Mouse (Mus musculus): ENCODE results near the gene Ank2. TPM values are rescaled to one million over a fixed set of nuclear protein-coding genes. Genes with fewer than 3 reads are reported as not detected.

Ank2 gene
- polyA plus RNA-seq, 1 experiment from 2014 or later = 118 TPM

DNA sequence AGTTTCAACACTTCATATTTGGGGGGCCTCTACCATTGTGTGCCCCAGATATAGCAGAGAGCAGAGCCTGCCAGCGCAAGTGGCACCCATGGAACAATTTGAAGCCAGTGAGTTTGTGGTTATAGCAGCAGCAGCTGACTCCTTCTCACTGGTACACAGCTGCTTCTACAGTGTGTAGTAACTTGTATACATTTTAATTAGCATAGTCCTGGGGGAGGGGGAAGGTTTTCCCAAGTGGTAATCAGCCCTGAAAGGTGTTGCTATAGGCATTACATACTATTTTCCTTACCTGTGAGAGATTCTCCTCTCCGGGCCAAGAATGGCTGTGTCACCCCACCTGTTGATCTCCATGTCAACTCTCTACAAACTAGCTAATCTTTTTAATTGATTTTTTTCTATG, 182.4 kb downstream of the Ank2 start:
- H3K4me3 ChIP-seq (ENCODE audit: low read depth, low read length) = no peak overlapping the region
- DNase-seq (ENCODE audit: low spot score) (no peak), ATAC-seq (ENCODE audit: low FRiP score) (no peak)
- 95% methylated on average over 2 of the region's 2 CpGs for WGBS
- no peak overlapping the region for H3K27ac ChIP-seq (ENCODE audit: low read depth, low read length)
- no peak overlapping the region for H3K4me2 ChIP-seq (replicated peaks; ENCODE audit: low read depth, low read length)
- no peaks in the 10 kb centered on the region for H3K4me1 ChIP-seq (replicated peaks; ENCODE audit: control insufficient read depth, insufficient read depth, low read length)
- no peaks in the 10 kb centered on the region for H3K27me3 ChIP-seq (ENCODE audit: control insufficient read depth, insufficient read depth, low read length)
- no peaks in the 10 kb centered on the region for H3K36me3 ChIP-seq (ENCODE audit: control insufficient read depth, insufficient read depth, low read length)
- no peaks in the 10 kb centered on the region for H3K9me3 ChIP-seq (ENCODE audit: control insufficient read depth, low read length)
- no peak overlapping the region for H3K9ac ChIP-seq (ENCODE audit: low read depth, low read length)

DNA sequence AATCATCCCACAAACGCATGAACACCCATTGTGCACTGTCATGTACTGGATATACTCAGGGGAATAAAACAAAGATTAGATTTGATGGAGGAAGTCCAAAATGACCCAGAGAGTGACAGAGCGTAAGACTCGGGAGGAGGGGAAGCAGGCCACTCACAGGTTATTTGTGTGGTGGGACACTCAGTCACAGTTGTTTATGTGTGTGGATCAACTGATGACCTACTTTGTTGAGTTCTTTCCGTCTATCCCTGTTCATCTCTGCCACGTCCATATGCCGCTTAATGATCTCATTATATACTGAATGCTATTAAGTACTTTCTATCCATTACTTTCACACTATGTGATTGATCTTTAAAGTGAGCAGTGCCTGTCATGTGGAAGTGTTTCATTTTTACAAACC, 187.6 kb downstream of the Ank2 start:
- Histone ChIP-seq H3K27ac (ENCODE audit: low read depth, low read length) (no peak overlapping the region), H3K4me1 (replicated peaks; ENCODE audit: control insufficient read depth, insufficient read depth, low read length) (no peaks in the 10 kb centered on the region), H3K4me2 (replicated peaks; ENCODE audit: low read depth, low read length) (no peak overlapping the region), H3K9ac (ENCODE audit: low read depth, low read length) (no peak overlapping the region), H3K4me3 (ENCODE audit: low read depth, low read length) (no peak overlapping the region), H3K27me3 (ENCODE audit: control insufficient read depth, insufficient read depth, low read length) (no peaks in the 10 kb centered on the region), H3K9me3 (ENCODE audit: control insufficient read depth, low read length) (no peaks in the 10 kb centered on the region), H3K36me3 (ENCODE audit: control insufficient read depth, insufficient read depth, low read length) (no peaks in the 10 kb centered on the region)
- ATAC-seq (ENCODE audit: low FRiP score) (no peak), DNase-seq (ENCODE audit: low spot score) (no peak)
- 76% methylated on average over 6 of the region's 6 CpGs for WGBS

DNA sequence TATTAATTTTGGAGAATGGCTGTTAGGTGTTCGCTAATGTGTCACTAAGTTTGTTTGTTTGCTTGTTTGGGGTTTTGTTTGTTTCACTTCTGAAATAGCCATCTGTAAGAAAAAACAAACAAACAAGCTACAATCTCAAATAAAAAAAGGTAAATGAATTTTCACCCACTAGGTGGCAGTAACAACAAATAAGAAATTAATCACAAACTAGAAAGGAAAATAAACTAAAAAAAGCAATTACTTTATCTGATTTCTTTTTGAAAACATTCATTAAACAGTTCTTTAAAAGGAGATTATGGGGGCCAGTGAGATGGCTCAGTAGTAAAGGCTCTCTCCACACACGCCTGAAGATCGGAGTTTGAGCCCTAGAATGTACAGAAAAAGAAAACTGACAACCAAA, 189.1 kb downstream of the Ank2 start:
- Histone ChIP-seq H3K4me1 (replicated peaks; ENCODE audit: control insufficient read depth, insufficient read depth, low read length) (no peaks in the 10 kb centered on the region), H3K27me3 (ENCODE audit: control insufficient read depth, insufficient read depth, low read length) (no peaks in the 10 kb centered on the region), H3K4me3 (ENCODE audit: low read depth, low read length) (no peak overlapping the region), H3K36me3 (ENCODE audit: control insufficient read depth, insufficient read depth, low read length) (no peaks in the 10 kb centered on the region), H3K9ac (ENCODE audit: low read depth, low read length) (no peak overlapping the region), H3K27ac (ENCODE audit: low read depth, low read length) (no peak overlapping the region), H3K9me3 (ENCODE audit: control insufficient read depth, low read length) (no peaks in the 10 kb centered on the region), H3K4me2 (replicated peaks; ENCODE audit: low read depth, low read length) (no peak overlapping the region)
- DNase-seq (ENCODE audit: low spot score) = peak; percentile 18
- no peak for ATAC-seq (ENCODE audit: low FRiP score)
- WGBS = 86% methylated on average over 3 of the region's 3 CpGs

DNA sequence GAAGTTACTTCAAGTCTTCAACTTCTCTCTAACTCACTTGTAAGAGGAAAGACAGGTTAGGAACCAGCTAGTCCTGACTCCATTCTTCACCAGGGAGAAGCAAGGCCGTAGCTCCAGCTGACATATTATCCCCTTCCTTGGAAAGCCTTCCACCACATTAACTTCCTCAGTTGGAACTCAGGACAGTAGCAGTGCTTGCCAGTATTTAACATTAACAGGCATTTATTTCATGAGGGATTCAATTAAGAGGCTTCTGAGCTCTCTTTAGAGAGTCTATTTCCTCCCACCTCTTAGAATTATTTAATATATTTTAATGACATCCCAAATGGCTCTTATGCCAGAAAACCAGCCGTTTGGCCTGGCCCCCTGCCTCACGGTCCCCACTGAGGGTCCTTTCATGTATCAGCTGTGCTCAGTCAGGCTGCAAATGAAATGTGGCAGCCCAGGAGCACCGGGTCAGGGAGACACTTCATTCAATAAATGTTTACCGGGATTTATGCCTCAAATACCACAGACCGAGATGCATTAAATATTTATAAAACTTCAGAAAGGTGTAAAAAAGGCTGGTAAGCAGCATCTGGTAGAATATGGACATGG, 195.1 kb downstream of the Ank2 start:
- ATAC-seq (ENCODE audit: low FRiP score) = peak; percentile 66; the same call in 1 of the 2 replicates
- peak; percentile 23 for DNase-seq (ENCODE audit: low spot score)

DNA sequence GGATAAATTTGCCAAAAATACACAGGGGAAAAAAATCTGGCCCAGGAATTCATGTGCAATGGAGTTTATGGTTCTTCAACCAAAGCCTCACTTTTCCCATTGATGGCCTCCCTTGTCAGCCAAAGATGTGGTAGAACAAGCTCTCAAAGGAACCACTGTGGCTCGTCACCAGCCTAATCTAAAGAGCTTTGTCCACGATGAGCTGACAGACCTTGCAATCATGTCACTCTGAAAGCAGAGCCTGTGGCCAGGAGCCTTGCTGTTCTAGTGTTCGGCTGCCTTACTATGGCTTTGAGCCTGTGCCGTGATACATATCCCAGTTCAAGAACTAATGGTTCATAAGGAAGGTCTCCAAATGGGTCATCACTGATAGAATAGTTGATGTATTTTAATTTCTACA, 196.1 kb downstream of the Ank2 start:
- 83% methylated on average over 4 of the region's 4 CpGs for WGBS

More for the DNA sequence above, 195.1 kb downstream of the Ank2 start:
- no peak overlapping the region for H3K9ac ChIP-seq (ENCODE audit: low read depth, low read length)
- no peaks in the 10 kb centered on the region for H3K27me3 ChIP-seq (ENCODE audit: control insufficient read depth, insufficient read depth, low read length)
- H3K9me3 ChIP-seq (ENCODE audit: control insufficient read depth, low read length) = no peaks in the 10 kb centered on the region
- H3K4me1 ChIP-seq (replicated peaks; ENCODE audit: control insufficient read depth, insufficient read depth, low read length) = no peaks in the 10 kb centered on the region
- H3K36me3 ChIP-seq (ENCODE audit: control insufficient read depth, insufficient read depth, low read length) = no peaks in the 10 kb centered on the region
- H3K27ac ChIP-seq (ENCODE audit: low read depth, low read length) = 0 out of 2 replicates have a peak overlapping the region, but pooled peaks have one; percentile 53
- H3K4me3 ChIP-seq (ENCODE audit: low read depth, low read length) = no peak overlapping the region
- H3K4me2 ChIP-seq (replicated peaks; ENCODE audit: low read depth, low read length) = no peak overlapping the region
- 42% methylated on average over 6 of the region's 6 CpGs for WGBS

DNA sequence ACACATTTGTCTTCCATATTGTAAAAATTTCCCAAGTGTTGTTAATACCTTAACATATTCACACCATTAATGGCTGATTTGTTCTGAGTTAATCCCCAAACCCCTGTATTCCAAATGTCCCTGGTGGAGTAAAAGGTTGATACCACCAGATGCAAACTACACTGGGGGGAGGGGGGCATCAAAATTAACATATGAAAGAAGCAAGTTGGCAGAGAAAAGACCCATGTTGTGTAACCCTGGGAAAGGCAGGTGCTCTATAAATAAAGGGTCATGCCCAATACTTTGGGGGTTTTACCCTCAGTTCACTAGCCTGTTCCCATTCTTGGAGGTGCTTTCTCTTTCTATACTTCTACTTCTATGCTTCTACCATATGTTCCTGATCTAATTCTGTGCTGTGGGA, 198.4 kb downstream of the Ank2 start:
- DNase-seq (ENCODE audit: low spot score) (no peak), ATAC-seq (ENCODE audit: low FRiP score) (no peak)
- Histone ChIP-seq H3K4me1 (replicated peaks; ENCODE audit: control insufficient read depth, insufficient read depth, low read length) (no peaks in the 10 kb centered on the region), H3K9ac (ENCODE audit: low read depth, low read length) (no peak overlapping the region), H3K4me2 (replicated peaks; ENCODE audit: low read depth, low read length) (no peak overlapping the region), H3K4me3 (ENCODE audit: low read depth, low read length) (no peak overlapping the region), H3K27ac (ENCODE audit: low read depth, low read length) (no peak overlapping the region), H3K36me3 (ENCODE audit: control insufficient read depth, insufficient read depth, low read length) (no peaks in the 10 kb centered on the region), H3K9me3 (ENCODE audit: control insufficient read depth, low read length) (no peaks in the 10 kb centered on the region), H3K27me3 (ENCODE audit: control insufficient read depth, insufficient read depth, low read length) (no peaks in the 10 kb centered on the region)

More for the DNA sequence above, 196.1 kb downstream of the Ank2 start:
- Histone ChIP-seq H3K36me3 (ENCODE audit: control insufficient read depth, insufficient read depth, low read length) (no peaks in the 10 kb centered on the region), H3K4me1 (replicated peaks; ENCODE audit: control insufficient read depth, insufficient read depth, low read length) (no peaks in the 10 kb centered on the region), H3K27ac (ENCODE audit: low read depth, low read length) (no peak overlapping the region), H3K9ac (ENCODE audit: low read depth, low read length) (no peak overlapping the region), H3K4me3 (ENCODE audit: low read depth, low read length) (no peak overlapping the region), H3K27me3 (ENCODE audit: control insufficient read depth, insufficient read depth, low read length) (no peaks in the 10 kb centered on the region), H3K4me2 (replicated peaks; ENCODE audit: low read depth, low read length) (no peak overlapping the region), H3K9me3 (ENCODE audit: control insufficient read depth, low read length) (no peaks in the 10 kb centered on the region)
- DNase-seq (ENCODE audit: low spot score) (no peak), ATAC-seq (ENCODE audit: low FRiP score) (no peak)

DNA sequence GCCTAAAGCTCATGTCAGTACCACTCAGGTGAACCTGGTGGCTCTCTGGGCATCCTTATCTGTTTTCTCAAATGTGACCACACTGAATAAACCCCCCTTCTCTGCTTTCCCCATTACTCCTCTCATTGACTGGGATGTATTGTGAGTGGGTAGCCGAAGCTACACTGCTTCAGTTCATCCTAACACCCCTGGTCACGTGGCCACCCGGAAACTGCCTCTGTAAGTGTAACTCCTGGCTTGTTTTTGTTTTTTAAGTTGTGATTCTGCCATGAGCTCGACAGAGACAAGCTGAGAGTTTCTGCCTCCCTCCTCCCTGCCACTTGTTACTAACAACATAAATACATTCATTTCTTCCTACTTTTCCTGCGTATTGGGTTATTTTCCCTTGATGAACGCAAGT, 203.2 kb downstream of the Ank2 start:
- Histone ChIP-seq H3K27me3 (ENCODE audit: control insufficient read depth, insufficient read depth, low read length) (no peaks in the 10 kb centered on the region), H3K4me3 (ENCODE audit: low read depth, low read length) (no peak overlapping the region), H3K9ac (ENCODE audit: low read depth, low read length) (no peak overlapping the region), H3K4me2 (replicated peaks; ENCODE audit: low read depth, low read length) (no peak overlapping the region), H3K9me3 (ENCODE audit: control insufficient read depth, low read length) (no peaks in the 10 kb centered on the region), H3K4me1 (replicated peaks; ENCODE audit: control insufficient read depth, insufficient read depth, low read length) (peaks cover 5% of the 10 kb centered on the region; the same call in 1 of the 2 replicates), H3K27ac (ENCODE audit: low read depth, low read length) (peak overlapping the region; percentile 36; the same call in 1 of the 2 replicates), H3K36me3 (ENCODE audit: control insufficient read depth, insufficient read depth, low read length) (no peaks in the 10 kb centered on the region)
- 83% methylated on average over 6 of the region's 6 CpGs for WGBS
- DNase-seq (ENCODE audit: low spot score) = no peak
- no peak for ATAC-seq (ENCODE audit: low FRiP score)

DNA sequence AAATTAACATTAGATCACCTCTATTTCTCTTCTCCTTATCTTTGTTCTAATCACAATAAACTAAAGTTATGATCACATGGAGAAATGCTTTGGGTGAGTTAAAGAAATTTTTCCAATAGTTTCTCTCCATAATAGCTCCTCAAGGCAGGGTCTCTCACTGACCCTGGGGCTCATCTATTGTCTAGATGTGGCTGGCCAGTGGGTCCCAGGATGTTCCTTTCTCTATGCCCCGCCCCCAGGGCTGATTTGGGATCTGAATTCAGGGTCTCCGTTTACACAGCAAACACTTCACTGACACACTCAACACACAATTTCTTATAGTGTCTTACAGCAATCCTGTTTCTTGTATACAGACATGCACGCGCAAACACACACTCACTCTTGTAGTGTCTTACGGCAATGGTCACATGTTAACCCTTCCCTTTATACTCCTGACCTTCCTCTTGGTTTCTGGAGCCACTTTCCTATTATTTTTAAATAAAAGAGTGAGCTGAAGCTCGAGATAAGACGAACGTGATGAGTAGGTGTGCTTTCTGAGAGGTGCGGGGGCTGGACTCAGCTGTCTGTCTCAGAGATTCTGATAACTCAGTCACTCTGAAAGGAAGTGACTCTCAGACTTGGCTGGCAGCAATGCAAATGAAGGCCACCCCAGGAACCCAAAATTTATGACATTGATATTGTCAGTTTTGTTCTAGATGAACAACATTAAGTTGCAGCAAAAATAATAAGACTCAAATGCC, 204.4 kb downstream of the Ank2 start:
- peak overlapping the region; percentile 92 for H3K27ac ChIP-seq (ENCODE audit: low read depth, low read length)
- 0 out of 2 replicates have a peak overlapping the region, but pooled peaks have one; percentile 14 for H3K4me2 ChIP-seq (replicated peaks; ENCODE audit: low read depth, low read length)
- peak; percentile 52 for DNase-seq (ENCODE audit: low spot score)
- H3K36me3 ChIP-seq (ENCODE audit: control insufficient read depth, insufficient read depth, low read length) = no peaks in the 10 kb centered on the region
- 68% methylated on average over 9 of the region's 9 CpGs for WGBS
- peaks cover 5% of the 10 kb centered on the region; the same call in 1 of the 2 replicates for H3K4me1 ChIP-seq (replicated peaks; ENCODE audit: control insufficient read depth, insufficient read depth, low read length)
- H3K27me3 ChIP-seq (ENCODE audit: control insufficient read depth, insufficient read depth, low read length) = no peaks in the 10 kb centered on the region
- no peaks in the 10 kb centered on the region for H3K9me3 ChIP-seq (ENCODE audit: control insufficient read depth, low read length)
- H3K4me3 ChIP-seq (ENCODE audit: low read depth, low read length) = no peak overlapping the region
- H3K9ac ChIP-seq (ENCODE audit: low read depth, low read length) = peak overlapping the region; percentile 27; the same call in 1 of the 2 replicates
- ATAC-seq (ENCODE audit: low FRiP score) = 0 out of 2 replicates have a peak, but pooled peaks have one; percentile 24

DNA sequence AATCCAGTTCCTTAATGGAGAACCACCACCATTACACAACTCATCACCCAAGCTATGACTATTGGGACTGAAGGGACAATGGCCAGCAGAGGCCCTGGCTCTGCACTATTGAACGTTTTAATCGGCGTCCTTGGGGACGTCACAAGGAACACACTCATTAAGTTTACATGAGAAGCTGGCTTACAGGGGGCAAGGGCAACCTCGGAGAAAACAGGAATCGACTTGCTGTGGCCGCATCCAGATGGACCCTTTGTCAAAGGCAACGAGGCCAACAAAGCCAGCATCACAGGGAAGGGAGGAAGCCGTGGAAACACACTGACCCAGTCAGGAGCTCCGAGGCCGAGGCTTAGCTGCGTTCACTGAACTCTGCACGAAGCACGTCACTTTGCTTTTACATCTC, 205.1 kb downstream of the Ank2 start:
- Histone ChIP-seq H3K9ac (ENCODE audit: low read depth, low read length) (peak overlapping the region; percentile 27), H3K4me3 (ENCODE audit: low read depth, low read length) (no peak overlapping the region), H3K36me3 (ENCODE audit: control insufficient read depth, insufficient read depth, low read length) (no peaks in the 10 kb centered on the region), H3K27me3 (ENCODE audit: control insufficient read depth, insufficient read depth, low read length) (no peaks in the 10 kb centered on the region), H3K27ac (ENCODE audit: low read depth, low read length) (peak overlapping the region; percentile 92), H3K4me1 (replicated peaks; ENCODE audit: control insufficient read depth, insufficient read depth, low read length) (peaks cover 5% of the 10 kb centered on the region; the same call in 1 of the 2 replicates), H3K4me2 (replicated peaks; ENCODE audit: low read depth, low read length) (peak overlapping the region; percentile 14; the same call in 1 of the 2 replicates), H3K9me3 (ENCODE audit: control insufficient read depth, low read length) (no peaks in the 10 kb centered on the region)
- DNase-seq (ENCODE audit: low spot score) = peak; percentile 73
- WGBS = 33% methylated on average over 14 of the region's 14 CpGs
- peak; percentile 88 for ATAC-seq (ENCODE audit: low FRiP score)

Data from hindbrain, embryonic 11.5 days (tissue).